Mouse (Mus musculus): ENCODE results near the gene Gm11437. TPM values are rescaled to one million over a fixed set of nuclear protein-coding genes. Genes with fewer than 3 reads are reported as not detected.

Gm11437 gene
- polyA plus RNA-seq, 1 experiment = not detected

DNA sequence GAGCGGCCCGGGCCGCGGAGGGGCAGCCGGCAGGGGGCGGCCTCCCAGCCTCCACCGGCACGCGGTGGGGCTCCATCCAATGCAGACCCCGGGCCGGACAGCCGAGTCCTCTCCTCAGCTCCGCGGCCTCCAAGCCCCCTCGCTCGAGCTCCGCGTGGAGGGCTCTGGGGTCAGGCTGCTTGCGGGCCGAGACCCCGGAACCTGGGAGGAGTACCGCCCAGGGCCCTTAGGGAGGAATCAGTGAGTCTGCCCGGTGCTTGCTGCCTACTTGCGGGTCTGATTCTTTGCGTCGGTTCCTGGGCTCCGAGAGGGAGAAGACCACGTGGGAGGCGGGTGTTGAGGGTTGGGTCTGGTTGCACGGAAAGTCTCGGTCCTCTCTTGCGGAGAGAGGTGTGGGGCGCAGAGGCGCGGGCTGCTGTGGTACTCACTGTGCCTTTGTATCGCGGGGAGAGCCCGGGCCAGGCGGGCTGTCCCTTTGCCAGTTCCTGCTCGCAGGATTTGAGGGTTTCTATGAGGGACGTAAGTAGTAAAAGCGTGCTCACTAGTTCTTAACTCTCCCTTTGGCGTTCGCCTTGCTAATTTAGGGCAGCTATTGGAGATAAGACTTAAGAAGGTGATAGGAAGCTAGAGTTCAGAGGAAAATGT is 12.8 kb upstream of the Gm11437 start:
- TF ChIP-seq TAL1 (IDR thresholded peaks at IDR 0.05; ENCODE audit: low read length) = no peak
- TF ChIP-seq GATA1 (IDR thresholded peaks at IDR 0.05; ENCODE audit: low read length) = no peak
- Histone ChIP-seq H3K36me3 (ENCODE audit: control insufficient read depth) (no peaks in the 10 kb centered on the region), H3K27me3 (ENCODE audit: control insufficient read depth) (no peaks in the 10 kb centered on the region)

DNA sequence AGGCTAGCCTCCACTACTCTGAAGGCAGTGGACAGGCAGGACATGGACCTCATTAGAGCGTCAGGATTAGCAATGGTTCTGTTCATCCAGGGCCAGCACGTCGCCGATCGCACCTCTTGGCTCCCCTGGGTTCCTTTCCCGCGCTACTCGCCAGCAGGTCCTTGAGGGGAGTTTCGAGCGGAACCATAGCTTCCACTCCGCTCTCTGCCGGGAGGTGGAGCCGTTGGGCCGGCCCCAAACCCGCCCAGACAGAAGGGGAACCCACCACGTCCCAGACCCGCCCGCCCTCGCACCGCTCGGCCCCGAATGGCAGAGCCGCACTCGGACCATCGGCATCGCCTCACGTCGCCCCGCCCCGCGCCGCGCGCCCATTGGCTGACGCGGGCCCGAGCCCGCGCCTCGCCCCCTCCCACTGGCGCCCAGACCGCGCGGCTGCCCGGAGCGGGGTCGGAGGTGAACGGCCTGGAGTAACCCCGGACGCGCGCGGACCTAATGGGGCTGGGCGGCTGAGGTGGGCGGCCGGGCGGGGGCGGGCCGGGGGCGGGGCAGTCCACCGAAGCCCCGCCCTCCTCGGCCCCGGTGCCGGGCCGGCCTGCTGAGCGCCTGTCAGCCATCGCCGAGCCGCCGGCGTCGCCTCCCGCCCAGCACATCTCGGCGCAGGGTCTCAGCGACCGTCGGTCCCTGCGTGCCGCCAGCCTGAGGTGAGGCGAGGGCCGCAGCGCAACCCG is 12.1 kb upstream of the Gm11437 start:
- TF ChIP-seq TAL1 (IDR thresholded peaks at IDR 0.05; ENCODE audit: low read length) = no peak
- Histone ChIP-seq H3K4me1 (ENCODE audit: control insufficient read depth) (peaks cover 40% of the 10 kb centered on the region), H3K27me3 (ENCODE audit: control insufficient read depth) (no peaks in the 10 kb centered on the region), H3K4me3 (replicated peaks) (peak overlapping the region; percentile 69), H3K36me3 (ENCODE audit: control insufficient read depth) (no peaks in the 10 kb centered on the region), H3K9me3 (ENCODE audit: control insufficient read depth, low read length) (no peaks in the 10 kb centered on the region)

More for the DNA sequence above, 12.8 kb upstream of the Gm11437 start:
- Histone ChIP-seq H3K9me3 (ENCODE audit: control insufficient read depth, low read length) (no peaks in the 10 kb centered on the region), H3K4me3 (replicated peaks) (peak overlapping the region; percentile 69), H3K4me1 (ENCODE audit: control insufficient read depth) (peaks cover 36% of the 10 kb centered on the region)

DNA sequence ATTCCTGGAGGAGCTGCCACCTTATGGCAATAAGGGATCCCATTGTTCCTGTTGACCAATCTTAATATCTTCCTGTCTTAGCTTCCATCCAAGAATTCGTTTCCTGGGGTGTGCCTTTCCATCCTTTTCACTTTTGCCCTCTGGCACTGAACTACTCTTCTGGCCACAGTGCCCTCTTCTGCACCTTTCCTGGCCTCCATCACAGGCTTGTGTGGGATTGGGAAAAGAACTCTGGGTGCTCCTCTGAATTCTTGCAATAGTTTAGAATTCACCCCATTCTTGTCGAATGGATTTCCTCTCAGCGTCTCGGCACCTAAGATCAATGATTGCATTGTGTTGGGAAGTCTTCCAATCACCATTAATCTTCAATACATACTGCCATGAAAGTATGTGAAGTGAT is 11.3 kb upstream of the Gm11437 start:
- H3K36me3 ChIP-seq (ENCODE audit: control insufficient read depth) = no peaks in the 10 kb centered on the region
- TF ChIP-seq GATA1 (IDR thresholded peaks at IDR 0.05; ENCODE audit: low read length) (no peak), TAL1 (IDR thresholded peaks at IDR 0.05; ENCODE audit: low read length) (no peak)
- peaks cover 45% of the 10 kb centered on the region for H3K4me1 ChIP-seq (ENCODE audit: control insufficient read depth)
- no peaks in the 10 kb centered on the region for H3K27me3 ChIP-seq (ENCODE audit: control insufficient read depth)
- H3K9me3 ChIP-seq (ENCODE audit: control insufficient read depth, low read length) = no peaks in the 10 kb centered on the region
- peak overlapping the region; percentile 69 for H3K4me3 ChIP-seq (replicated peaks)

DNA sequence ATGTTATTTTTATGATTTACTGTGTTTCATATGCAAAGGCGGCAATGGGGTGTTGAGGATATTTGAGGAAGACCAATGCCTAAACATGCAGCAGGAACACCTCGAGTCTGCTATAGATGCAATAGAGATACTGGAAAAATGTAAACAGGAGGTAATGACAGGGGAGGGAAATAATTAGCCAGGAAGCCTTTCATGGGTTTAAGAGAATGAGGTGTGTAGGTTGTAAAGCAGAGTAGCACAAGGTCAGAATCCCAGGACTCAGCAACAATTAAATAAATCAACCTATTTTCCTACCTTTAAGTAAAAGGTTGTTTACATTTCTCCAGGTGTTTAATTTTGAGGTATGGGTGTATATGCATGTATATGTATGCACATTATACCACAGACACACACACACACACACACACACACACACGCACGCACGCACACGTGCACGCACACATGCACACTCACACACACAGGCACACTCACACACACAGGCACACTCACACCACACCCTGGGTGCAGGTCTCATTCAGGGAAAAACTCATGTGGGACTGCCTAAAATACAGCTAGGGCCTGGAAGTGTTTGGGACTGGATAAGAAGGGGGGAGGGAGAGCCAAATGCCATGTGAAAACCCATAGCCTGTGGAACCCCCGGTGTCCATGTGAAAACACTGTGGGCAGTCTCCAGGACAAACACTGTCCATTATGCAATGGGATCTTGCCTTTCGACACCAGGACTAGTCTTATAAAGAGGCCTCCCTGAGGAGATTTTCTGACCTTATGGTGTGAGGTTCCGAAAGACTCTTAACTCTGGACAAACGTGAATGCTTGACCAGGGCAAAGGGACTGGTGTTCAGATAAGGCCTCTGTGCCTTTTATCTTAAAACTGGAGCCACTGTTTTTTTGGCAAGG is 5.5 kb upstream of the Gm11437 start:
- no peaks in the 10 kb centered on the region for H3K27me3 ChIP-seq (ENCODE audit: control insufficient read depth)
- H3K9me3 ChIP-seq (ENCODE audit: control insufficient read depth, low read length) = no peaks in the 10 kb centered on the region
- peaks cover 17% of the 10 kb centered on the region for H3K4me1 ChIP-seq (ENCODE audit: control insufficient read depth)
- TF ChIP-seq GATA1 (IDR thresholded peaks at IDR 0.05; ENCODE audit: low read length) = no peak
- no peak for TF ChIP-seq TAL1 (IDR thresholded peaks at IDR 0.05; ENCODE audit: low read length)
- no peak overlapping the region for H3K4me3 ChIP-seq (replicated peaks)
- H3K36me3 ChIP-seq (ENCODE audit: control insufficient read depth) = no peaks in the 10 kb centered on the region

DNA sequence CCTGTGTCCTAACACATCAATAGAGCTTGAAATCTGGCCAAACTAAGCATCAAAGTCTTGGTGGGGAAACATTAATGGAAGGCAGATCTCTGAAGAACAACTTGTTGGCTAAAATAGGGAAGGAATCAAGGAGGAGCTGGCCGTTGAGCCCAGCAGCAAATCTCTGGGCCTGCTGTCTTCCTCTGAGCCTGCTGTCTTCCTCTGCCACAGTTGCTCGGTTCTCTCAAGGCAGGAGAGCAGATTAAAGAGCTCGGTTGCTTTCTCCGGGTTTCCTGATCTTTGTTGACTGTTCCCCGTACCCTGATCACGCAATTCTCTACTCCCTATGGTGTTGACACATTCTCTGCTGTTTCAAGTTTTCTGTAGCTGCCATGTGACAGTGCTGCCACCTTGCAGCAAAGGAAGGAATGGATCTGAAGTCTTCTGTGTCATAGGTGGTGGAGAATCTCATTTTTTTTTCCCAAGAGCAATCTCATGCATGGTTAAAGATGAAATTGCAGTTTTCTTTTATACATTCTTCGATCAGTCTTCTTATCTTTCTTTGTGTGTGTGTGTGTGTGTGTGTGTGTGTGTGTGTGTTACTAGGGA is 1.5 kb upstream of the Gm11437 start:
- Histone ChIP-seq H3K36me3 (ENCODE audit: control insufficient read depth) (no peaks in the 10 kb centered on the region), H3K4me1 (ENCODE audit: control insufficient read depth) (peaks cover 8% of the 10 kb centered on the region), H3K4me3 (replicated peaks) (no peak overlapping the region), H3K27me3 (ENCODE audit: control insufficient read depth) (0 out of 2 replicates have a peak, but pooled peaks cover 2% of the 10 kb centered on the region), H3K9me3 (ENCODE audit: control insufficient read depth, low read length) (no peaks in the 10 kb centered on the region)
- TF ChIP-seq GATA1 (IDR thresholded peaks at IDR 0.05; ENCODE audit: low read length) (no peak), TAL1 (IDR thresholded peaks at IDR 0.05; ENCODE audit: low read length) (no peak)

DNA sequence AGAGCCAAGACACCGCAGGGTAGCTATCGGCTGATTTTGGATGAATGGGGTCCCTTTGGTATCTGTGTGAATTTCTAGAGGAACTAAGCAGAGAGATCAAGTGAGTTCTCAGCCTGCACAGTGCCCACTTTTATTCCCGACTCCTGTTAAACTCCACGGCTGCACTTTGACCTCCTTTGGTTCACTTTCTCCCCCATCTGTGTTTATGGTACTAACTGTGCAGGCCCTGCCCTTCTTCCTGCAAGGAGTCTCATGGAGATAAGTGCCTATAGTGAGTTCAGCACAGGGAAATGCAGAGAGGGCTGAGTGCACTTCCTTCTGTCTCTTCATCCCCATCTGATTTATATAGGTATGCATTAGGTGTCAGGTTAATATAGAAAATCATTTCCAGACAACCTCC is 2.7 kb downstream of the Gm11437 start:
- 0 out of 2 replicates have a peak, but pooled peaks cover 2% of the 10 kb centered on the region for H3K27me3 ChIP-seq (ENCODE audit: control insufficient read depth)
- no peak overlapping the region for H3K4me3 ChIP-seq (replicated peaks)
- no peaks in the 10 kb centered on the region for H3K36me3 ChIP-seq (ENCODE audit: control insufficient read depth)
- TF ChIP-seq TAL1 (IDR thresholded peaks at IDR 0.05; ENCODE audit: low read length) (no peak), GATA1 (IDR thresholded peaks at IDR 0.05; ENCODE audit: low read length) (no peak)
- H3K4me1 ChIP-seq (ENCODE audit: control insufficient read depth) = no peaks in the 10 kb centered on the region
- H3K9me3 ChIP-seq (ENCODE audit: control insufficient read depth, low read length) = no peaks in the 10 kb centered on the region

DNA sequence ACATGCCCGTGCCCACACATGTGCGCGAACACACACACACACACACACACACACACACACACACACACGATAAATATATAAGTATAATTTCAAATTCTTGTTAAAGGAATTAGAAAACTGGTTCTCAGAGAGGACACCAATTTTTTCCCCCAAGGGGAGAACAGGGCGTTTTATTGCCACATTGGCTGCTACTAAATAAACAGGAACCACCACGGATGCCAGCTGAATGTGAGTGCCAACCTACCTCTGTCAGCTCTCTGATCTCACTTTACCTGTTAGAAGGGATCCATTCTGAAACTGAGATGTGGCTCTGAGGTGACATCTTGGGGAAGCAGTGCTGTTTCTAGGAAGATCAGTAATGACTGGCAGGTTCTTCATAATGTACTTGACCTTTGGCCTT is 3.2 kb downstream of the Gm11437 start:
- TF ChIP-seq GATA1 (IDR thresholded peaks at IDR 0.05; ENCODE audit: low read length) = no peak
- TF ChIP-seq TAL1 (IDR thresholded peaks at IDR 0.05; ENCODE audit: low read length) = no peak
- Histone ChIP-seq H3K4me1 (ENCODE audit: control insufficient read depth) (no peaks in the 10 kb centered on the region), H3K36me3 (ENCODE audit: control insufficient read depth) (no peaks in the 10 kb centered on the region)

DNA sequence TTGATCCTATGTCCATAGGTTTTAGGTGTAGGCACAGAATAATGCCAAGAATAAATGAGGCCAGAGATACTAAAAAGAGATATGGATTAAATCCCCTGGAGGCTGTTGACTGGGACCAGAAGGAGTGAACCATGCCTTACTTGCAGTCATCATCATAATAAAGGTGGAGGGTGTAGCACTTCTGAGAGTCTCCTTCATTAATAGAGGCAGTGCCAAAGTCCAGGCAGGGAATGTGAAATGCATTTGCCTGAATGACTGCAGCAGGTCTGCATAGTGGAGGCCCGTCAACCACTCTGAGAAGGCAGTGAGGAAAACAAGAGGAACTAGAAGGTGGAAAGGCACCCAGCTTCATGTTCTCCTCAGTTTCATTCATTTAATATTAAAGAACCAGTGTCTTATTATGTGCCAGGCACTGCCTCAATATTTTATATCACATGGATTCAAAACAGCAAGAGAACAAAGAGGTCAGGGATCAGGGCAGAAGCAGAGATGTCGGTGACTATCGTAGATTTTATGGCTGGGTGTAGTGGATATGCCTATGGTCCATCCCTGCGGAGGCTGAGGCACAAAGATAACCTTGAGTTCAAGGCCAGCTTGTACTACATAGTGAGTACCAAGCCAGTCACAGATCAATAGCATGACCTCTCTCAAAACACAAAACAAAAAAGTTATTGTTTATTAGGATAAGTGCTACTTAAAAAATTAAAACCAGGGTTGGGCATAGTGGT is 10.6 kb downstream of the Gm11437 start:
- Histone ChIP-seq H3K4me3 (replicated peaks) (no peak overlapping the region), H3K36me3 (ENCODE audit: control insufficient read depth) (no peaks in the 10 kb centered on the region), H3K27me3 (ENCODE audit: control insufficient read depth) (no peaks in the 10 kb centered on the region; the same call in 1 of the 2 replicates), H3K4me1 (ENCODE audit: control insufficient read depth) (no peaks in the 10 kb centered on the region), H3K9me3 (ENCODE audit: control insufficient read depth, low read length) (no peaks in the 10 kb centered on the region)
- no peak for TF ChIP-seq GATA1 (IDR thresholded peaks at IDR 0.05; ENCODE audit: low read length)
- TF ChIP-seq TAL1 (IDR thresholded peaks at IDR 0.05; ENCODE audit: low read length) = no peak

More for the DNA sequence above, 3.2 kb downstream of the Gm11437 start:
- Histone ChIP-seq H3K27me3 (ENCODE audit: control insufficient read depth) (0 out of 2 replicates have a peak, but pooled peaks cover 2% of the 10 kb centered on the region), H3K9me3 (ENCODE audit: control insufficient read depth, low read length) (no peaks in the 10 kb centered on the region), H3K4me3 (replicated peaks) (no peak overlapping the region)
